Mouse (Mus musculus) embryonic fibroblast, embryonic 13.5 days (primary cell): ENCODE results near the gene Mpv17l2.

Source experiments
- CTCF ChIP-seq: IDR thresholded peaks from 2 replicates; pipeline ENCODE4 v1.5.1; 2011; ENCODE audit warnings: mild to moderate bottlenecking, control low read depth, low read length, moderate library complexity, borderline replicate concordance; ENCODE audit not compliant: insufficient read depth
- POLR2A ChIP-seq: IDR thresholded peaks from 2 replicates; pipeline ENCODE4 v1.6.1; 2011; ENCODE audit warnings: low read depth, mild to moderate bottlenecking, control low read depth, low read length, moderate library complexity

GRCm38 (mm10) chr8:70760350-70760749, 396 bp downstream of the Mpv17l2 start:
- no peak for TF ChIP-seq CTCF
- no peak for TF ChIP-seq POLR2A
